Mouse (Mus musculus) bone marrow macrophage, adult 2 months (primary cell): ENCODE data around the gene 2410015M20Rik.

Experiments
- CTCF ChIP-seq: IDR thresholded peaks from 2 replicates; pipeline ENCODE4 v1.5.1; 2012; ENCODE audit warnings: low read depth, mild to moderate bottlenecking, low read length, moderate library complexity
- POLR2A ChIP-seq: IDR thresholded peaks from 2 replicates; pipeline ENCODE4 v1.6.1; 2012; ENCODE audit warnings: mild to moderate bottlenecking, low read depth, low read length, borderline replicate concordance

GRCm38 (mm10) chr17:56651801-56652200 lies 42.2 kb upstream of the 2410015M20Rik start:
- TF ChIP-seq CTCF, result no peak
- TF ChIP-seq POLR2A, result no peak
